Mouse (Mus musculus) midbrain, embryonic 10.5 days (tissue): ENCODE results near the gene Cenpb. TPM values are rescaled to one million over a fixed set of nuclear protein-coding genes. Genes with fewer than 3 reads are reported as not detected.
A peak's percentile ranks its signal among the peaks of the same experiment; 100 is the strongest.

ENCODE experiments used
- DNase-seq: peaks from one replicate; pipeline ENCODE4 v3.0.0-alpha.2; 2017; ENCODE audit warnings: low spot score
- H3K27ac ChIP-seq: fragments of 300-500 bp; sonication (generic); replicated peaks from 2 replicates; pipeline ENCODE4 v1.5.1; 2016; ENCODE audit warnings: mild to moderate bottlenecking
- H3K27me3 ChIP-seq: fragments of 300-500 bp; sonication (generic); 2 replicates; pipeline ENCODE4 v1.6.1; 2016; ENCODE audit warnings: low read depth, mild to moderate bottlenecking; ENCODE audit not compliant: poor library complexity, severe bottlenecking
- H3K36me3 ChIP-seq: fragments of 300-500 bp; sonication (generic); 2 replicates; pipeline ENCODE4 v1.6.1; 2016; ENCODE audit warnings: mild to moderate bottlenecking, moderate library complexity
- H3K4me1 ChIP-seq: fragments of 300-500 bp; sonication (generic); 2 replicates; pipeline ENCODE4 v1.6.1; 2016
- H3K4me3 ChIP-seq: fragments of 300-500 bp; sonication (generic); 2 replicates; pipeline ENCODE4 v1.5.1; 2016; ENCODE audit warnings: mild to moderate bottlenecking, moderate library complexity
- H3K9me3 ChIP-seq: fragments of 300-500 bp; sonication (generic); replicated peaks from 2 replicates; pipeline ENCODE4 v1.6.1; 2016; ENCODE audit warnings: mild to moderate bottlenecking
- WGBS: fragments of 180-500 bp; shearing (Covaris S2); methylation state at CpG from one replicate; pipeline ENCODE4 v1.1.7; 2016; 5-methylcytosine and 5-hydroxymethylcytosine counted together
- polyA plus RNA-seq: library from polyadenylated mRNA; unstranded; fragments of >200 nt; fragmentation: Nextera tagmentation; extraction: Ambion mirVana; gene quantifications from 2 replicates; pipeline ENCODE4 v1.2.1, GENCODE M21; 2016

Gene Cenpb
- polyA plus RNA-seq, 1 experiment from 2014 or later, result 9.0 TPM

DNA sequence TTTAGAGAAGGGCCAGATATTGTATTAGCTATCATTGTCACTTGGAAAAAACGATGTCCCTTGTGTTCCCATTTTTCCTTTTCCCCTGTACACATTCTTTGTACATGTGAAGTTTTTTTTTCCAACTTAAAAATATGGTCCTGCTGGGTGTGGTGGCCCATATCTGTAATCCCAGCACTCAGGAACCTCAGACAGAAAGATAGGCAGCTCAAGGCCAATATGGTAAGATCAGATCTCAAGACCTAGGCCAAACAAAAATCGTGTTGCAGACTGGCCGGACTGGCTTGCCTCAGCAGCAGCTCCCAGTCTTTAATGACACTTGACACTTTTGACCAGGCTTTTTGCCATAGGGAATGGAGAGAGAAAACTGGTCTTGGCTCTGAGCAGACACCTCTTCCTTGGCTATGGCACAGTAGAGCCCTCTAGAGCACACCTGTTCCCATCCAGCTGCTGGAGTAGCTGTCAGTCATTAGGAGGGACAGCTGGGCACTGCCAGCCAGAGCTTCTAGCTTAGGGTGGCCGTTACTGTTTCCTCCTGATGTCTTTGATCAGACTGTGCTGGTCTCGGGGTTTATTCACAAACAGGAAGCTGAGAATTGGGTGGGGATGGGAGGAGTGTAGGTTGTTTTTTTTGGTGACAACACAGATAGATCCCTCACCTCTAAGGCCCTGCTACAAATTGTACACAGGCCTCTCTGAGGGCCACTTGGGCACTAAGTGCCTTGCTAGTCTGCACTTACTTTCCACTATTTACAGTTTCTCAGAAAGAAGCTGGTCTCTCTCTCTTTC is 9.8 kb upstream of the Cenpb start:
- H3K27ac ChIP-seq, result peak overlapping the region; percentile 85
- WGBS, result 46% methylated on average over 5 of the region's 5 CpGs
- H3K4me1 ChIP-seq, result peaks cover 78% of the 10 kb centered on the region
- H3K4me3 ChIP-seq, result peak overlapping the region; percentile 71
- H3K27me3 ChIP-seq, result peaks cover 14% of the 10 kb centered on the region
- peaks cover 51% of the 10 kb centered on the region for H3K36me3 ChIP-seq
- peak; percentile 36 for DNase-seq
- no peaks in the 10 kb centered on the region for H3K9me3 ChIP-seq

GRCm38 (mm10) chr2:131188311-131188710 is 8.4 kb upstream of the Cenpb start:
- peaks cover 37% of the 10 kb centered on the region for H3K36me3 ChIP-seq
- H3K27me3 ChIP-seq, result peaks cover 14% of the 10 kb centered on the region
- no peak for DNase-seq
- H3K4me3 ChIP-seq, result peak overlapping the region; percentile 71
- H3K27ac ChIP-seq, result peak overlapping the region; percentile 93
- no peaks in the 10 kb centered on the region for H3K9me3 ChIP-seq
- peaks cover 72% of the 10 kb centered on the region for H3K4me1 ChIP-seq
- WGBS, result 97% methylated on average over 5 of the region's 5 CpGs

GRCm38 (mm10) chr2:131187602-131187922 is 7.7 kb upstream of the Cenpb start:
- peaks cover 29% of the 10 kb centered on the region for H3K36me3 ChIP-seq
- peak overlapping the region; percentile 71 for H3K4me3 ChIP-seq
- peak overlapping the region; percentile 93 for H3K27ac ChIP-seq
- no peak for DNase-seq
- WGBS, result 31% methylated on average over 3 of the region's 3 CpGs
- no peaks in the 10 kb centered on the region for H3K9me3 ChIP-seq
- H3K27me3 ChIP-seq, result peaks cover 14% of the 10 kb centered on the region
- H3K4me1 ChIP-seq, result peaks cover 65% of the 10 kb centered on the region

DNA sequence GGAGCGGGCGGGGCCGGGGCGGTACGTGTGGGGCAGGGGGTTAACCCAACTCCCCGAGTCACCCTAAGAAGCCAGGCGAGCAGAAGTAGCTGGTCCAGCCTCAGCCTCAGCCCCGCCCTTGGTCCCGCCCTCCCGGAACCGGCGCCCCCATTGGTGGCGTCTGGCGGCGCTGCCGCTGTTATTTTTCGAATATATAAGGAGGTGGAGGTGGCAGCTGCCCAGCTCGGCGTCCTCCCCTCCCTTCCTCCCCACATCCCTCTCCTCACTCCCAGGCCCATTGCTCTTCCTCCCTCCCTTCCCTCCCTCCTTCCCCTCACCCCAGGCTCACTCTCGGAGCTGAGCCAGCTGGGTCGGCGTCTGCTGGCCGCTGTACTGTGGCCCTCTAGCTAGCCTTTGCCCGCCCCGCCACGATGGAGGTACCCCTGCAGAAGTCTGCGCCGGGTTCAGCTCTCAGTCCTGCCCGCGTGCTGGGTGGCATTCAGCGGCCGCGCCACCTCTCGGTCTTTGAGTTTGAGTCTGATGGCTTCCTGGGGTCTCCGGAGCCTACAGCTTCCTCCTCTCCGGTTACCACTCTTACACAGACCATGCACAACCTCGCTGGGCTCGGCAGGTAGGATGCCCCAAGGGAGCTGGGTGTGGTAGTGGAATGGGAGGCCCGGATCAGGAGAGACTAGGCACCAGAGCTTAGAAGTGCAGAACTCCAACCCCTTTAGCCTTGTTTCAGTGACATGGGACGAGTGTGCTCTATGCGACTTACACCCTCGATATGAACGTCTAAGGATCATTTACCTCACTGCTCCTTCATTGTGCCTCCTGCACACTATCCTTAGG is 7.1 kb upstream of the Cenpb start, which contains the start of the genes Cdc25b and Spef1:
Gene Cdc25b (plus strand): TSS at position 179 of the 831 bp plus-strand sequence.
Gene Spef1 (minus strand): TSS at position 512 of the 831 bp plus-strand sequence.
- Histone ChIP-seq H3K27ac (peak within 1 kb of the TSS; percentile 93), H3K4me3 (peak within 1 kb of the TSS; percentile 71), H3K27me3 (peaks cover 14% of the 10 kb centered on the region), H3K4me1 (peaks cover 63% of the 10 kb centered on the region), H3K36me3 (peaks cover 25% of the 10 kb centered on the region), H3K9me3 (no peaks in the 10 kb centered on the region)
- under 1% methylated on average over 42 of the region's 43 CpGs for WGBS
- peak; percentile 92 for DNase-seq

- Histone ChIP-seq H3K27ac (peak overlapping the region; percentile 93), H3K4me1 (peaks cover 57% of the 10 kb centered on the region), H3K27me3 (peaks cover 14% of the 10 kb centered on the region), H3K4me3 (peak overlapping the region; percentile 71), H3K36me3 (peaks cover 19% of the 10 kb centered on the region), H3K9me3 (no peaks in the 10 kb centered on the region)
- peak; percentile 35 for DNase-seq
- WGBS, result 3% methylated on average over 14 of the region's 14 CpGs
Measured at GRCm38 (mm10) chr2:131186343-131186742, 6.5 kb upstream of the Cenpb start.

DNA sequence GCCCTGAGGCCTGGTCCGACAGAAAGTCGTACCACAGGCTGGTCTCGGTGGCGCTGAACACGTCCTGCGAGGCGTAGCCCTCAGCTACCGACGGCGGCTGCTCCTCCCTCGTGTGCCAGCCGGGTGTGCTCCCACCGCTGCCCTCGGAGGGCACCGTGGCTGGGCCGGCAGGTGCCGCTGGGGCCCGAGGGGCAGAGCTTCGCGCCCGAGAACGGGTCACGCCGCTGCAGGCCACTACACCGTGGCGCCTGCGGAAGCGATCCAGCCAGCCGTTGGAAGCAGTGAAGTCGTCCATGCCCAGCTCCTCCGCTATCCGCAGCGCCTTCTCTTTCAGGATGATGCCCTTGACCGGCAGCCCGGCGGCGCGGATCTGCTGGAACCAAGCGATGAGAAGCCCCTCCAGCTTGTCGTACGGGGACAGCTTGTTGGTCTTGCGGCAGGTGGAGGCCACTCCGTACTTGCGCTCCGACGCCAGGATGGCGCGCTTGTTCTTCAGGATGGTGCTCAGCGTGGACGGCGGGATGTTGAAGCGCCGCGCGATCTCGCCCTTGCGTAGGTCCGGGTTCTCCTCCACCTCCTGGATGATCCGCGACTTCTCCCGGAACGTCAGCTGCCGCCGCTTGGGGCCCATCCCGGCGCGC is 501 bp downstream of the Cenpb start:
- DNase-seq, result peak; percentile 80
- WGBS, result 1% methylated on average over 67 of the region's 67 CpGs
- no peaks in the 10 kb centered on the region for H3K9me3 ChIP-seq
- peaks cover 49% of the 10 kb centered on the region for H3K4me1 ChIP-seq
- no peaks in the 10 kb centered on the region for H3K27me3 ChIP-seq
- H3K4me3 ChIP-seq, result peak overlapping the region; percentile 91
- H3K27ac ChIP-seq, result peak overlapping the region; percentile 93
- H3K36me3 ChIP-seq, result peaks cover 30% of the 10 kb centered on the region

GRCm38 (mm10) chr2:131178828-131179245 is 1.0 kb downstream of the Cenpb start:
- Histone ChIP-seq H3K4me1 (peaks cover 54% of the 10 kb centered on the region), H3K4me3 (peak overlapping the region; percentile 91), H3K27ac (peak overlapping the region; percentile 93), H3K9me3 (no peaks in the 10 kb centered on the region), H3K27me3 (peaks cover 4% of the 10 kb centered on the region), H3K36me3 (peaks cover 30% of the 10 kb centered on the region)
- DNase-seq, result peak; percentile 30
- 36% methylated on average over 26 of the region's 26 CpGs for WGBS

GRCm38 (mm10) chr2:131177932-131178331 is 1.9 kb downstream of the Cenpb start:
- WGBS, result 89% methylated on average over 9 of the region's 9 CpGs
- H3K4me3 ChIP-seq, result peak overlapping the region; percentile 91
- H3K4me1 ChIP-seq, result peaks cover 55% of the 10 kb centered on the region
- no peaks in the 10 kb centered on the region for H3K9me3 ChIP-seq
- H3K27me3 ChIP-seq, result peaks cover 13% of the 10 kb centered on the region
- peak overlapping the region; percentile 93 for H3K27ac ChIP-seq
- no peak for DNase-seq
- peaks cover 30% of the 10 kb centered on the region for H3K36me3 ChIP-seq

- H3K4me1 ChIP-seq, result peaks cover 65% of the 10 kb centered on the region
- H3K36me3 ChIP-seq, result peaks cover 32% of the 10 kb centered on the region
- no peak overlapping the region for H3K27ac ChIP-seq
- peaks cover 28% of the 10 kb centered on the region for H3K27me3 ChIP-seq
- no peak for DNase-seq
- WGBS, result 68% methylated on average over 5 of the region's 5 CpGs
- H3K4me3 ChIP-seq, result peak overlapping the region; percentile 91; the same call in 1 of the 2 replicates
- no peaks in the 10 kb centered on the region for H3K9me3 ChIP-seq
Measured at GRCm38 (mm10) chr2:131176491-131176890, 3.4 kb downstream of the Cenpb start.

GRCm38 (mm10) chr2:131175945-131176309 is 3.9 kb downstream of the Cenpb start:
- Histone ChIP-seq H3K4me1 (peaks cover 71% of the 10 kb centered on the region), H3K4me3 (0 out of 2 replicates have a peak overlapping the region, but pooled peaks have one; percentile 91), H3K27ac (no peak overlapping the region), H3K9me3 (no peaks in the 10 kb centered on the region), H3K36me3 (peaks cover 34% of the 10 kb centered on the region), H3K27me3 (peaks cover 33% of the 10 kb centered on the region)
- WGBS, result 93% methylated on average over 1 of the region's 1 CpGs
- DNase-seq, result no peak

DNA sequence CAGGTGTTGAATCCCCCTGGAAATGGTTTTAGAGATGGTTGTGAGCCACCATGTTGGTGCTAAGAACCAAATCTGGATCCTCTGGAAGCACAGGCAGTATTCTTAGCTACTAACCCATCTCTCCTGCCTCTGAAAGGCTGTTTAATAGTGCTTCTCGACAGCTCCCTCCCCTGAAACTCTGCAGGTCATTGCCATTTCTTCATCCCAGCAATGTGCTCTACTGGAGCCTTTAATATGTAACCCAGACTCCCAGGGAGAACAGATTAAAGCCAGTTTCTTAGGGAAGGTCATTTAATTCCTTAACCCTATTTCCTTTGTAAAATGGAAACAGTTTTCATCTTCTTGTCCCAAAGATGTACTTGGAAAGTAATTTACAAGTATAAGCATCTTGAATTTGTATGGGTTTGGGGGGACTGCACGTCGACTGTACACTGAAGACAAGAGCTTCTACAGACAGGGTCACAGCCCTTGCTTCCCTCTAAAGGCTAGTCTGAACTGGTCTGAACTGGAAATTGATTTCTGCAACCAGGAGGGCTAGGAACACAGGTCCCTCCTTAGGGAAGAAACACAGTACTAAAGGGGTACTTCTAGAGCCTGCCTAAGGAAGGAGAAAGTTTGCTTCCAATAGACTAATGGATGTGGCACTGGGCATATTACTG is 4.5 kb downstream of the Cenpb start:
- Histone ChIP-seq H3K4me1 (peaks cover 73% of the 10 kb centered on the region), H3K27me3 (peaks cover 38% of the 10 kb centered on the region), H3K4me3 (no peak overlapping the region), H3K9me3 (no peaks in the 10 kb centered on the region), H3K36me3 (peaks cover 34% of the 10 kb centered on the region), H3K27ac (no peak overlapping the region)
- no peak for DNase-seq
- 71% methylated on average over 3 of the region's 3 CpGs for WGBS

GRCm38 (mm10) chr2:131174700-131175099 is 5.2 kb downstream of the Cenpb start:
- peaks cover 46% of the 10 kb centered on the region for H3K27me3 ChIP-seq
- DNase-seq, result peak; percentile 71
- H3K27ac ChIP-seq, result no peak overlapping the region
- WGBS, result 6% methylated on average over 11 of the region's 11 CpGs
- H3K4me1 ChIP-seq, result peaks cover 69% of the 10 kb centered on the region
- H3K36me3 ChIP-seq, result peaks cover 34% of the 10 kb centered on the region
- H3K9me3 ChIP-seq, result no peaks in the 10 kb centered on the region
- peak overlapping the region; percentile 54 for H3K4me3 ChIP-seq
